Mouse (Mus musculus): ENCODE measurements around the gene 6820408C15Rik. TPM values are rescaled to one million over a fixed set of nuclear protein-coding genes. Genes with fewer than 3 reads are reported as not detected.

Gene 6820408C15Rik
- polyA plus RNA-seq, 1 experiment = 0.12 TPM

DNA sequence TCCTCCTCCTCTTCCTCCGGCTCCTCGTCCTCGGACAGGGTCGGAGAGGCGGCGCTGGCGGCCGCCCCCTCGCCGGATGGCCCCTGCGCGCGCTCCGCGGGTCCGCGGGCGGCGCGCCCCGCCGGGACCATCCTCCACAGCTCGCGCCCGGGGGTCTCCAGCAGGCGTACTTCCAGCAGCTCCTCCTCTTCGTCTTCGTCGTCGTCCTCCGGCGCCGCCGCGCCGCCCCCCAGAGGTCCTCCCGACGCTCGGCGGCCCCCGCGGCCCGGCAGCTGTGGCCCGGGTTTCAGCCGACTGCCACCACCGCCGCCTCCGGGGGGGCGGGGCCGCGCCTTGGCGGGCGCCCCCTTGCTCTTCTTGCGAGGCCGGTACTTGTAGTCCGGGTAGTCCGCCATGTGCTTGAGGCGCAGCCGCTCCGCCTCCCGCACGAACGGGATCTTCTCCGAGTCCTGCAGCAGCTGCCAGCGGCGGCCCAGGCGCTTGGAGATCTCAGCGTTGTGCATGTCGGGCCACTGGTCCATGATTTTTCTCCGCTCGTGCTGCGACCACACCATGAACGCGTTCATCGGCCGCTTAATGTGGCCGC is 18.3 kb upstream of the 6820408C15Rik start:
- under 1% methylated on average over 75 of the region's 77 CpGs for WGBS
- Histone ChIP-seq H3K36me3 (ENCODE audit: control insufficient read depth, insufficient read depth, low read length) (no peaks in the 10 kb centered on the region), H3K4me3 (ENCODE audit: extremely low read depth, insufficient read depth, insufficient read length) (peak overlapping the region; percentile 66), H3K4me1 (ENCODE audit: control insufficient read depth, insufficient read depth, insufficient read length) (peaks cover 9% of the 10 kb centered on the region), H3K27me3 (ENCODE audit: control insufficient read depth, insufficient read depth, low read length) (peaks cover 2% of the 10 kb centered on the region; the same call in 1 of the 2 replicates), H3K27ac (ENCODE audit: insufficient read depth, low read length) (peak overlapping the region; percentile 38; the same call in 1 of the 2 replicates)
- DNase-seq (ENCODE audit: low read depth in 1 of 2, low spot score in 2 of 2) = peak; percentile 30 to 65
- TF ChIP-seq CTCF (IDR thresholded peaks at IDR 0.05; ENCODE audit: extremely low read depth, insufficient read depth, insufficient read length, insufficient replicate concordance) (no peak), POLR2A (IDR thresholded peaks at IDR 0.05; ENCODE audit: low read depth, low read length) (no peak)

DNA sequence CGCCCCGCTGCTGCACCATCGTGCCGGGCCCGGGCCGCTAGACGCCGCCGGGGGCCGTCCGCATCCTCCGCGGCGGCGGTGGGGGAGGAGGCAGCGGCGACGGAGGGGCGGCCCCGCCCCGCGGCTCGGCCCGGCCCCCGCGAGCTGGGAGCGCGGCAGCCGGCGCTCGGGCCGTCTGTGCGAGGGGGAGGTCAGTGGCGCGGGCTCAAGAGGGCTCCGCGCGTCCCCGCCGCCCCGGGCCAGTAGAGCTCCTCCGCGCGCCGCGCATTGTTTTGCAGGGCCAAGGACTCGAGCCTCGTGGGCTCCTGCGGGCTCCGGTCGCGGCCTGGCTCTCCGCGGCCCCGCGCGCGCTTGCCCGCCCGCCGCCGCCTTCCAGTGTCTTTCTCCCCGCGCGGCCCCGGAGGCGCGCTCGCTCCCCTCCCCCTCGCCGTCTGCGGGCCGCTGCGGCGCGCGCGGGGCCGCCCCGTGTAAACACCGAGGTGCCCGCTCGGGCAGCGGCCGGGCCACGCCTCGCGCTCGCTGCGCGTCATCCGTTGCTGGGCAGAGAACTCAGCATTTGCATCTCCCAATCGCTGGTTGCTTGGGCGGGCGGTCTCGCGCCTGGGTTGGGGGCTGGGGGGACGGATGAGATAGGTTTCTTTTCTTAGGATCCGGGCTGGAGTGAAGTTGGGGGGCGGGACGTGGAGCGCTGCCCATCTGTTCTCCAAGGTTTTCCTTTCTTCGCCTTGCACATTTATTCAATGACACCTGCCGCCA is 17.5 kb upstream of the 6820408C15Rik start, which contains the start of gene Sox12:
Sox12 (minus strand) TSS at position 384 of the 756 bp plus-strand sequence.
- Histone ChIP-seq H3K27me3 (ENCODE audit: control insufficient read depth, insufficient read depth, low read length) (peaks cover 2% of the 10 kb centered on the region; the same call in 1 of the 2 replicates), H3K36me3 (ENCODE audit: control insufficient read depth, insufficient read depth, low read length) (no peaks in the 10 kb centered on the region), H3K4me1 (ENCODE audit: control insufficient read depth, insufficient read depth, insufficient read length) (peaks cover 9% of the 10 kb centered on the region), H3K4me3 (ENCODE audit: extremely low read depth, insufficient read depth, insufficient read length) (peak within 1 kb of the TSS; percentile 66), H3K27ac (ENCODE audit: insufficient read depth, low read length) (peak within 1 kb of the TSS; percentile 73)
- peak; percentile 79 to 97 for DNase-seq (ENCODE audit: low read depth in 1 of 2, low spot score in 2 of 2)
- WGBS = 3% methylated on average over 91 of the region's 104 CpGs
- no peak for TF ChIP-seq POLR2A (IDR thresholded peaks at IDR 0.05; ENCODE audit: low read depth, low read length)
- TF ChIP-seq CTCF (IDR thresholded peaks at IDR 0.05; ENCODE audit: extremely low read depth, insufficient read depth, insufficient read length, insufficient replicate concordance) = no peak

DNA sequence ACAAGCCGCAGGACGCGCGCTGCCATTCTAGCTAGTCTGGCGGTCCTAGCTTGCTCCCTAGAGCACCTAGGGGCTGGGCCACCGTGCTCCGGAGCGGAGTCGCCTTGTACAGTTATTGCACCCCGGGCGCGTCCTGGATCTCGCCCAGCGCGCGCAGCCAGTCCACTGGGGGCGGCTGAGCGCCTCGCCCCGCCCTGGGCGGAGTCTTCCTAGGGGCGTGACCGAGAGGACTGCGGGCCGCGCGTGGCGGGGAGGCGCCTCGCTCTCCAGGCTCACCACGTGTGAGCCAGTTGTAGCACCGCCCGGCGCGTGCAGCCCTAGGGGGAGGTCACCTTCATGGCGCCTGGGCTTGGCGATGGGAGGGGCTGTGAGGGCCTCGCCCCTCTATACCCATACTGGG is 16.7 kb upstream of the 6820408C15Rik start:
- TF ChIP-seq POLR2A (IDR thresholded peaks at IDR 0.05; ENCODE audit: low read depth, low read length) (no peak), CTCF (IDR thresholded peaks at IDR 0.05; ENCODE audit: extremely low read depth, insufficient read depth, insufficient read length, insufficient replicate concordance) (no peak)
- H3K4me3 ChIP-seq (ENCODE audit: extremely low read depth, insufficient read depth, insufficient read length) = peak overlapping the region; percentile 66
- no peaks in the 10 kb centered on the region for H3K36me3 ChIP-seq (ENCODE audit: control insufficient read depth, insufficient read depth, low read length)
- peaks cover 9% of the 10 kb centered on the region for H3K4me1 ChIP-seq (ENCODE audit: control insufficient read depth, insufficient read depth, insufficient read length)
- peak; percentile 78 to 84 for DNase-seq (ENCODE audit: low read depth in 1 of 2, low spot score in 2 of 2)
- peaks cover 2% of the 10 kb centered on the region; the same call in 1 of the 2 replicates for H3K27me3 ChIP-seq (ENCODE audit: control insufficient read depth, insufficient read depth, low read length)
- WGBS = under 1% methylated on average over 37 of the region's 38 CpGs
- peak overlapping the region; percentile 20; the same call in 1 of the 2 replicates for H3K27ac ChIP-seq (ENCODE audit: insufficient read depth, low read length)

DNA sequence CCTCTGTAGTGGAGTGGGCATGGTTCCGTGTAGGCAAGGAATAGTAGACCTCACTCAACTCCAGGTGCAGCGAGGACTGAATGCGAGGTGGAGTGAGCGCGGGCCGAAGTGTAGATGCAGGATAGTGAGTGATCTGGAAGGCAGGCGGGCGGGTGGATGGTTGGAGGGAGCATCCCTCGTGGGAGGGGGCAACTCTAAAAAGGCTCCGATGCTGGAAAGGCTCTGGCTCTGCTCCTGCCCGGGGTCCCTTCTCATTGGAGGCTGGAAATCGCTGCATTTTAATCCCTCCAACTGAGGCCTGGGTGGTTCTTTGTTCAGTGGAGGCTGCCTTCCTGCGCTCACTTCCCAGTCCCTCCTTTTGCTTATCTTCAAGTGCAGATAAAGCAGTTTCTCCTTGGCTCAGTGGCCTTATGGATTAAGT is 16.3 kb upstream of the 6820408C15Rik start:
- no peak overlapping the region for H3K27ac ChIP-seq (ENCODE audit: insufficient read depth, low read length)
- no peak for DNase-seq (ENCODE audit: low read depth in 1 of 2, low spot score in 2 of 2)
- H3K4me3 ChIP-seq (ENCODE audit: extremely low read depth, insufficient read depth, insufficient read length) = peak overlapping the region; percentile 36; the same call in 1 of the 2 replicates
- 17% methylated on average over 13 of the region's 13 CpGs for WGBS
- no peak for TF ChIP-seq CTCF (IDR thresholded peaks at IDR 0.05; ENCODE audit: extremely low read depth, insufficient read depth, insufficient read length, insufficient replicate concordance)
- no peak for TF ChIP-seq POLR2A (IDR thresholded peaks at IDR 0.05; ENCODE audit: low read depth, low read length)
- no peaks in the 10 kb centered on the region for H3K36me3 ChIP-seq (ENCODE audit: control insufficient read depth, insufficient read depth, low read length)
- peaks cover 9% of the 10 kb centered on the region for H3K4me1 ChIP-seq (ENCODE audit: control insufficient read depth, insufficient read depth, insufficient read length)
- peaks cover 2% of the 10 kb centered on the region; the same call in 1 of the 2 replicates for H3K27me3 ChIP-seq (ENCODE audit: control insufficient read depth, insufficient read depth, low read length)

DNA sequence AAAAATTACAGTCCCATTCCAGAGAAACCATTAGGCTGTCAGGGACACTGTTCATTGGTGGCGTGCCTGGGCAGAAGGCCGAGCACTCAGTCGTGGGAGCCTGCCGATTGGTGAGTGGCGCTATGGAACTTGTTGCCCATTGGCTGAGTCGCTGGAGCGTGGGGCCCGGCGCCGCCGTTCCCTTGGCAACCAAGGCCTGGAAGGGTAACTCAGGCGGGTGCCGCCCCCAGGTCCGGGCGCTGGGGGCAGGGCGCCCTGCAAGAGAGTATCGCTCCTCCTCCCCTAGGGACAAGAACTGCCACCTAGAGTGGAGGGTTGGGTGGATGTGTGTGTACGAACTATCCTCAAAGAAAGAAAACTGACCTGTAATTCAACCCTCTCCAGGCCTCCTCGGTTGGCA is 9.3 kb upstream of the 6820408C15Rik start:
- peaks cover 3% of the 10 kb centered on the region for H3K4me1 ChIP-seq (ENCODE audit: control insufficient read depth, insufficient read depth, insufficient read length)
- no peaks in the 10 kb centered on the region for H3K27me3 ChIP-seq (ENCODE audit: control insufficient read depth, insufficient read depth, low read length)
- 1% methylated on average over 19 of the region's 19 CpGs for WGBS
- TF ChIP-seq POLR2A (IDR thresholded peaks at IDR 0.05; ENCODE audit: low read depth, low read length) (no peak), CTCF (IDR thresholded peaks at IDR 0.05; ENCODE audit: extremely low read depth, insufficient read depth, insufficient read length, insufficient replicate concordance) (no peak)
- no peak overlapping the region for H3K27ac ChIP-seq (ENCODE audit: insufficient read depth, low read length)
- DNase-seq (ENCODE audit: low read depth in 1 of 2, low spot score in 2 of 2) = peak; percentile 63 to 83
- peak overlapping the region; percentile 25 for H3K4me3 ChIP-seq (ENCODE audit: extremely low read depth, insufficient read depth, insufficient read length)
- no peaks in the 10 kb centered on the region for H3K36me3 ChIP-seq (ENCODE audit: control insufficient read depth, insufficient read depth, low read length)

DNA sequence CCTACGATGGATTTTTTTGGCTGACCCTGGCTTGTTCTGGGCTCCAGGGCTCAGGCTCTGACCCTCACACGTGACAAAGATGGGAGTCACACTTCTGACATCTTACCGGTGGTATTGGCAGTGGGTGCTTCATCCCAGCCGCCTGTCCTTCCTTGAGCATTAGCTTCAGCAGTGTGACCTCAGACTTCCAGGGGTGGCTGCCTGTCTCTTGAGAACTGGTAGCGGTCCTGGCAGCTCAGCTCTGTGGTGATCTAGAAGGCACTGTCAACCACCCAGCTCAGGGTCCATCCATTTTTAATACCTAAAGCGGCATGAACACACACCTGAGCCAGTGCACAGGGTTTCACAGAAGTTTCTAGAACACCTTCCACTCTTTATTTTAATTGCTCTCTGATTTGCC is 5.6 kb upstream of the 6820408C15Rik start:
- TF ChIP-seq CTCF (IDR thresholded peaks at IDR 0.05; ENCODE audit: extremely low read depth, insufficient read depth, insufficient read length, insufficient replicate concordance) (no peak), POLR2A (IDR thresholded peaks at IDR 0.05; ENCODE audit: low read depth, low read length) (no peak)
- Histone ChIP-seq H3K27ac (ENCODE audit: insufficient read depth, low read length) (no peak overlapping the region), H3K36me3 (ENCODE audit: control insufficient read depth, insufficient read depth, low read length) (no peaks in the 10 kb centered on the region), H3K4me3 (ENCODE audit: extremely low read depth, insufficient read depth, insufficient read length) (no peak overlapping the region), H3K27me3 (ENCODE audit: control insufficient read depth, insufficient read depth, low read length) (peaks cover 6% of the 10 kb centered on the region; the same call in 1 of the 2 replicates), H3K4me1 (ENCODE audit: control insufficient read depth, insufficient read depth, insufficient read length) (peaks cover 3% of the 10 kb centered on the region)
- 92% methylated on average over 6 of the region's 6 CpGs for WGBS
- DNase-seq (ENCODE audit: low read depth in 1 of 2, low spot score in 2 of 2) = no peak

All from spleen, adult 2 months (tissue).